Mouse (Mus musculus): ENCODE results near the gene Utp4.

GRCm38 (mm10) chr8:106925446-106925845, 32.0 kb downstream of the Utp4 start:
- TF ChIP-seq EP300 (IDR thresholded peaks at IDR 0.05; ENCODE audit: low read depth), result no peak
- TF ChIP-seq CTCF (IDR thresholded peaks at IDR 0.05; ENCODE audit: low read depth), result no peak
